Mouse (Mus musculus): ENCODE data around the gene Slc9a3r2.

The Slc9a3r2 gene

DNA sequence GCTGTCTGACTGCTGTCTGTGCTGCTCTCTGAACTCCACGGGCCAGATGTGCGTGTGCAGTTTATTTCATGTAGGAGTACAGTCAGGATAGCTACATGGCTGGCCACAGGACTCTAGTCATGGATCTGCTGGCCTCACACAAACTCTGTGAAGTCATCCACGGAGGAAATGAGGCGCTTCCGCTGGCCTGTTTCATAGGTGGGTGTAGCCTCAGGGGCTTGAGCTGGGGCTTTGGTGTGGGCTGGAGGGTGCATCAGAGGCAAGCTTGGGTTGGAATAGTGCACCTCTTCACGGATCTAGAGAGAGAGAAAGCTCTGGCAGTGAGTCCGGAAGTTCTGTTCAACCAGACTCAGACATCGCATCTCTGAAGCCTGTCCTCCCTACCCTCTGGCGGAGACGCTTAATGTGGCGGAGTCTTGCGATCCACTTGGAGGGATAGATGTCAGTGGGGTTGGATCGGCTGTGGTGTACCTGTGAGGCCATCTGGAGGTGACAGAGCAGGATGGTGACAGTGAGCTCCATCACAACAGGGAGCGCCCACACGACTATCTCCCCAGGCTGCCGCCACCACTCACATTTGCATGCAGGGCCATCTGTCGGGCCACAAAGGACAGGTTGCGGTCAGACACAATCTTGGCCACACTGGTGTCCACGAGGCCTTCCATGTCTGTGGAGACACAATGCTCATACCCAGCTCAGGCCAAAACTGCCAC, 53.5 kb downstream of the Slc9a3r2 start:
- POLR2A ChIA-PET = interaction anchor here (0.5 to 6.6 kb wide), 33 partner anchors 8 to 182 kb away, joined by 3 to 64 read pairs (median 4); partner anchors contain the start of genes Traf7 (in 3 of the 4), Tbl3 (in 2 of the 4), Nthl1 (in 1 of the 4) and Rnps1 (in 1 of the 4)

DNA sequence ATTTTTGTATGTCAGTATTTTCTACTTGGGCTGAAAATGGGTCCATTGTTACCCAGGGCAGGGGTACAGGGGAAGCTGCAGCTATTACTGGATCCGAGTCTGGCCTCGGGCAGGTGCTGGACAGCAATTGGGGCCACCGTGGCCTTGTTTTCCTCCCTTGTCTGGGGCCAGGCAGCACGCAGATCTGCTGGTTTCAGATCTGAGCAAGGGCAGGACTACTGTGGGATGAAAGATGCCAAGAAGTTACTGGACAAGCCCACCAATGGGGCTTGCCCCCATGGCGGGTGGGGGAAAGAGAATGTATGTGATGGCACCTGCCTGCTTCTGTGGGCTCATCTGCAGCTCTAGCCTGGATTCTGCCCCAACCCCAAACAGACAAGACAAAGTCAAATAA, 54.1 kb downstream of the Slc9a3r2 start:
- CTCF ChIA-PET = interaction anchor here (0.6 to 2.5 kb wide), 30 partner anchors 8 to 1147 kb away, joined by 3 to 15 read pairs (median 4); partner anchors contain the start of genes Syngr3 (in 1 of the 4) and Zfp598 (in 1 of the 4)
- POLR2A ChIA-PET = interaction anchor here (0.5 to 6.6 kb wide), 41 partner anchors 9 to 983 kb away, joined by 3 to 64 read pairs (median 4); partner anchors contain the start of genes Traf7 (in 3 of the 4), Tbl3 (in 2 of the 4), Lmf1 (in 1 of the 4) and Nthl1 (in 1 of the 4)

More for the DNA sequence above, 53.5 kb downstream of the Slc9a3r2 start:
- CTCF ChIA-PET = interaction anchor here (0.6 to 2.5 kb wide), 12 partner anchors 8 to 81 kb away, joined by 3 to 15 read pairs (median 4); no protein-coding TSS in a partner anchor

DNA sequence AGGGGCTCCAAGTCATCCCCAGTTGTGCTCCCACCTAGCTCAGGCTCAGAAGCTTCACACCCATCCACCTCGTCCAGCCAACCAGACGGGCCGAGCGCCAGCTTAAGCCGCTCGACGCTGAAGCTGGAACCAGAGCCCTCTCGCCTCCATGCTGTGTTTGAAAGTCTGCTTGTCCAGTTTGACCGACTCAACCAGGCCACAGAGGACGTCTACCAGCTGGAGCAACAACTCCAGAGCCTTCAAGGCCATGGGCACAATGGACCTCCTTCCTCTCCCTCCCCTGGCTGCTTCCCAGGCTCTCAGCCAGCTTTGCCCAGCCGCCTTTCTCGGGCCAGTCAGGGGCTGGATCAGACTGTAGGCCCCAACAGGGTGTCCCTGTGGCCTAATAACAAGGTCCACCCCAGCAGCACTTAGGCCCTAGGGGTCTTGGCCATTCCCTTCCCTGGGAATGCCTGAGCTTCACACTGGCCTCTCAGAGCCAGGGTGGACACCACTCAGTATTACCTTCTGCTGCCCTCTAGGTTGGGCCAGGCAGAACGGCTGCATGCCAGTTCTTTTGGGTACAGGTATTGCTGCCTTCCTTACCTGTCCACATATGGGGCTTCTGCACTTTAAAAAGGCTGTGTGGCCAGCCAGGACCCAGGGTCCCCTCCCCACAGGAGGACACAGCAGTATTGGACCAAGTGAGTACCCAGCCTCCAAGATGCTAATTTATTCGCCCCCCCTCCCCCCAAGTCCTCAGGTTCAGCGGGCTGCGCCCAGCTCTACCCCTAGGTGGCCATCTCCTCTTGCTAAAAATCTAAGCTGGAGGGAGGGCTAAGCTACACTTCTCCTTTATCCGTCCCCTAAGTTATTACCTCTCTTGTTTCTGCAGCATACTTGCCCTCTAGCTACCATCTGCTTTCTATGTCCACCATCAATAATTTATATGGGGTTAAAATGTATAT, 54.7 kb downstream of the Slc9a3r2 start:
- POLR2A ChIA-PET = interaction anchor here (0.6 to 6.6 kb wide), 56 partner anchors 9 to 984 kb away, joined by 3 to 64 read pairs (median 4); partner anchors contain the start of genes Traf7 (in 3 of the 4), Nthl1 (in 2 of the 4), Pkd1 (in 2 of the 4) and Tbl3 (in 2 of the 4)
- CTCF ChIA-PET = interaction anchor here (0.6 to 2.5 kb wide), 34 partner anchors 9 to 1148 kb away, joined by 3 to 15 read pairs (median 4); partner anchors contain the start of genes Nthl1 (in 1 of the 4), Syngr3 (in 1 of the 4), Tsc2 (in 1 of the 4) and Zfp598 (in 1 of the 4)

DNA sequence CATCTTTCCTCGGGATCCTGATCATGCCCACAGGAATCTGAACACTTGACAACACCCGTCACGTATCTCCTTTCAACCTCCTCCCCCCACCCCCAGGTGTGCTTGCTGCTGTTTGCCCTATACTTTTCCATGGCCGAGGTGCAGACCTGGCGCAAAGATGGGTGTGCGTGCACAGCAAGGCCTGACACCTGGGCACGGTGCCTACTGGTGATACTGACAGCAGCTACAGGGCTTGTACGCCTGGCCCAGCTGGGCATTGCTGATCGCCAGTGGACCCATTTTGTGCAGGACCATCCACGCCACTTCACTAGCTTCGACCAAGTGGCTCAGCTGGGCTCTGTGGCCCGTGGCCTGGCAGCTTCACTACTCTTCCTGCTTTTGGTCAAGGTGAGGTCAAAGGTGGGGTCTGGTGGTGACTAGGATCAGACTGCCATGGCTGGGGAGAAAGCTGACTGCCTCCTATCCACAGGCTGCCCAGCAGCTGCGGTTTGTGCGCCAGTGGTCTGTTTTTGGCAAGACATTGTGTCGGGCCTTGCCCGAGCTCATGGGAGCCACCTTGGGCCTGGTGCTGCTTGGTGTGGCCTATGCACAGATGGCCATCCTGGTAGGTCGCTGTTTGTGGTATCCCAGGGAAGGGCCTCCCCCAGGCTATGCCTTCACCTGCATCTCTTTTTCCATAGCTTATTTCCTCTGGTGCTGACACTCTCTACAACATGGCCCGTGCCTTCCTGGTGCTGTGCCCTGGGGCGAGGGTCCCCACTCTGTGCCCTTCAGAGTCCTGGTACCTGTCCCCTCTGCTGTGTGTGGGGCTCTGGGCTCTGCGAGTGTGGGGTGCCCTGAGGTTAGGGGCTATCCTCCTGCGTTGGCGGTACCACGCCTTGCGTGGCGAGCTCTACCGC, 55.9 kb downstream of the Slc9a3r2 start:
- POLR2A ChIA-PET = interaction anchor here (0.7 to 6.6 kb wide), 37 partner anchors 10 to 589 kb away, joined by 3 to 64 read pairs (median 5); partner anchors contain the start of genes Nthl1 (in 2 of the 4), Pkd1 (in 2 of the 4), Traf7 (in 2 of the 4) and Tsc2 (in 2 of the 4)
- CTCF ChIA-PET = interaction anchor here in 3 of 4 experiments (0.6 to 1.8 kb wide), 8 partner anchors 21 to 821 kb away, joined by 3 to 7 read pairs (median 3); partner anchors contain the start of genes Mlst8 (in 1 of the 3), Nthl1 (in 1 of the 3) and Tsc2 (in 1 of the 3)

DNA sequence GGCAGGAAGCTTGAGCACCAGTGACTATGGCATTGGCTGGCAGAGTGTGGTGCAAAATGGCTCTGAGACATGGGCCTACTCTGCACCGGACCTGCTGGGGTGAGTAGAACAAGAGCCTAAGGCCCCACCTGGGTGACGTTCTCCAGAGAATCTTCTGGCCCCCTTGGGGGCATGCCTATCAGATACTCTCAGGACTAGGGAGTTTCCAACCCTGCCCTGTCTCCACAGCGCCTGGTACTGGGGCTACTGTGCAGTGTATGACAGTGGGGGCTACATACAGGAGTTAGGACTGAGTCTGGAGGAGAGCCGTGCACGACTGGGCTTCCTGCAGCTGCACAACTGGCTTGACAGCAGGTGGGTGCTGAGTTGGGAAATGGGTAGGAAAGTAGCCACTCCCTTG, 56.9 kb downstream of the Slc9a3r2 start:
- CTCF ChIA-PET = interaction anchor here in 2 of 4 experiments (0.5 to 1.8 kb wide), 2 partner anchors 36 to 164 kb away, joined by 3 to 7 read pairs; no protein-coding TSS in a partner anchor

DNA sequence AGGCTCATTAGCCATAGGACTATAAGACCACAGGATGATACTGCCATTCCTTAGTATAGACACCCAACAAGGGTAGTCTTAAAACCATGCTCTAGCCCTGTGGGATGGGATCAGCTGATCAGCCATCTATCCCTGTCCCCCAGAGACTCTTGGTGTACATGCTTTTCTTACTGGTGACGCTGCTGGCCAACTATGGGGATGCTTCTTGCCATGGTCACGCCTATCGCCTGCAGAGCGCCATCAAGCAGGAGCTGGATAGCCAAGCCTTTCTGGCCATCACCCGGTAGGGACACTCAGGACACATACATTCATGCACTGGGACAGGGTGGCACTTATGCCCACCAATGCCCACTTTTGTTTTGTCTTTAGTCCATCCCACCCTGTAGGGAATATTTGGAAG, 58.4 kb downstream of the Slc9a3r2 start:
- CTCF ChIA-PET = interaction anchor here in 1 of 4 experiments (1.2 kb wide), 1 partner anchor 37 kb away, joined by 3 read pairs; no protein-coding TSS in a partner anchor
- POLR2A ChIA-PET = interaction anchor here in 2 of 4 experiments (0.8 to 6.6 kb wide), 8 partner anchors 8 to 85 kb away, joined by 3 to 64 read pairs (median 4); partner anchors contain the start of genes Pkd1 (in 1 of the 2) and Traf7 (in 1 of the 2)

More for the DNA sequence above, 56.9 kb downstream of the Slc9a3r2 start:
- POLR2A ChIA-PET = interaction anchor here in 2 of 4 experiments (1.0 to 6.6 kb wide), 7 partner anchors 10 to 36 kb away, joined by 3 to 64 read pairs (median 4); no protein-coding TSS in a partner anchor

DNA sequence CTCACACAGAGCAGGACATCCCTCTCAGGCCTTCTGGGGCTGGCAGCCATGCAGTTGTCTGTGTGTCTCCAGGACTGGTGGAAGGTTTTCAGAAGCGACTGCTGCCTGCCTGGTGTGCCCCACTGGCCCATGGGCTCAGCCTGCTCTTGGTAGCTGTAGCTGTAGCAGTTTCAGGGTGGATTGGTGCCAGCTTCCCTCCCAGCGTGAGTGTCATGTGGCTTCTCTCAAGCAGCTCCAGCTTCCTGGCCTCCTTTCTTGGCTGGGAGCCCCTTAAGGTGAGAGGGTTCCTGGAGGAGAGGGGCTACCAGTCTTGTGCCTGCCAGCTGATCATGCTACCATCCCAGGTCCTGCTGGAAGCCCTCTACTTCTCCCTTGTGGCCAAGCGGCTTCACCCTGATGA, 59.2 kb downstream of the Slc9a3r2 start:
- CTCF ChIA-PET = interaction anchor here in 1 of 4 experiments (1.2 kb wide), 1 partner anchor 37 kb away, joined by 3 read pairs; no protein-coding TSS in a partner anchor
- POLR2A ChIA-PET = interaction anchor here in 2 of 4 experiments (0.6 to 6.6 kb wide), 4 partner anchors 8 to 534 kb away, joined by 3 to 64 read pairs (median 6); partner anchors contain the start of gene Traf7 (in 1 of the 2)

Measured in embryonic stem cell, embryonic (primary cell).